Mouse (Mus musculus) hindbrain, postnatal 0 days (tissue): ENCODE measurements around the gene Six2. TPM values are rescaled to one million over a fixed set of nuclear protein-coding genes. Genes with fewer than 3 reads are reported as not detected.
A peak's percentile ranks its signal among the peaks of the same experiment; 100 is the strongest.

Source experiments
- ATAC-seq: fragments of 200-750 bp; cut with Nextera tagmentation; 2 replicates; pipeline ENCODE4 v1.8.0; 2017; ENCODE audit warnings: mild to moderate bottlenecking, moderate TSS enrichment, moderate library complexity
- DNase-seq: peaks from one replicate; pipeline ENCODE4 v3.0.0-alpha.2; 2015; ENCODE audit warnings: low spot score
- H3K27ac ChIP-seq: fragments of 300-500 bp; sonication (generic); 2 replicates; pipeline ENCODE4 v1.5.1; 2014; ENCODE audit warnings: mild to moderate bottlenecking
- H3K27me3 ChIP-seq: fragments of 300-500 bp; sonication (generic); 2 replicates; pipeline ENCODE4 v1.6.1; 2014; ENCODE audit warnings: low read length, mixed read lengths; ENCODE audit not compliant: insufficient read depth
- H3K36me3 ChIP-seq: fragments of 300-500 bp; sonication (generic); 2 replicates; pipeline ENCODE4 v1.6.1; 2014; ENCODE audit warnings: low read length, mixed read lengths; ENCODE audit not compliant: insufficient read depth
- H3K4me1 ChIP-seq: fragments of 300-500 bp; sonication (generic); 2 replicates; pipeline ENCODE4 v1.6.1; 2014; ENCODE audit warnings: antibody characterized with exemption, low read length, mixed read lengths; ENCODE audit not compliant: insufficient read depth
- H3K4me2 ChIP-seq: fragments of 300-500 bp; sonication (generic); 2 replicates; pipeline ENCODE4 v1.6.1; 2014; ENCODE audit warnings: low read depth, mild to moderate bottlenecking, low read length, moderate library complexity, mixed read lengths
- H3K4me3 ChIP-seq: fragments of 300-500 bp; sonication (generic); 2 replicates; pipeline ENCODE4 v1.5.1; 2014; ENCODE audit warnings: low read length
- H3K9ac ChIP-seq: fragments of 300-500 bp; sonication (generic); replicated peaks from 2 replicates; pipeline ENCODE4 v1.6.1; 2014; ENCODE audit warnings: mild to moderate bottlenecking, low read length, moderate library complexity, mixed read lengths
- H3K9me3 ChIP-seq: fragments of 300-500 bp; sonication (generic); 2 replicates; pipeline ENCODE4 v1.6.1; 2016; ENCODE audit warnings: low read length, mixed read lengths
- CTCF ChIP-seq: IDR thresholded peaks from 2 replicates; pipeline ENCODE4 v1.5.1; 2016; ENCODE audit warnings: antibody characterized with exemption, control low read depth, low read depth
- WGBS: fragments of 180-500 bp; shearing (Covaris S2); extraction: QIAGEN DNeasy Blood & Tissue Kit; methylation state at CpG from one replicate; pipeline ENCODE4 v1.1.7; 2014; 5-methylcytosine and 5-hydroxymethylcytosine counted together
- polyA plus RNA-seq: library from polyadenylated mRNA; unstranded; fragments of >200 nt; fragmentation: Nextera tagmentation; extraction: Ambion mirVana; gene quantifications from 2 replicates; pipeline ENCODE4 v1.2.1, GENCODE M21; 2015
- total RNA-seq: library from RNA; depleted of rRNA; stranded (reverse); fragments of >200 nt; gene quantifications from 2 replicates; pipeline ENCODE4 v1.2.3, GENCODE M21; 2014

Gene Six2
- total and polyA plus RNA-seq, 2 experiments from 2014 or later = 0.42 to 0.51 TPM

DNA sequence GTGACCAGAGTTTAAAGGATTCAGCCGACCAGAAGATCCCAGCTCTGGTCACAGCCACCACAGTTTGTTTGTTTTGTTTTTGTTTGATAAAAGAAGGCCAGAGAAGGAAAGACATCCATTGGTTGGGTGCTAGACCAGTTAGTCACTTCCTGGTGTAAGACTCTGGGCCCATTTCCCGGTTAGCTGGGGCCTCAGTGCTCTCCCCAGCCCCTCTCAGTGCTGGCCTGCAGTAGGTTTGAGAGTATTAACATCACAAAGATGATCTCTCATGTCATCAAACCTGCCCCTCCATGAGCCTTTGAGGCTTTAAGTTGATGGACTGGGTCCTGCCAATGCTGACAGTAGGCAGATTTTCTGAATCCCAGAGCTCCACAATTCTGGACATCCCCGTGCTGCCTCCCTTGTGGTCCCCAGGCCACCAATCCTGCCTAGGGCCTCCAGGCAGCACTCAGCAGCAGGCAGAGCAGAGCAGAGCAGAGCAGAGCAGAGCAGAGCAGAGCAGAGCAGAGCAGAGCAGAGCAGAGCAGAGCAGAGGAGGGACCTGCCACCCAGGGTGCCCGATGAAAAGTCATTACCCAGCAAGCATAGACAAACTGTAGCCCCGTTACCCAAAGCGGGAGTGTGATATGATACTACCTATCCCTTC lies 2.4 kb upstream of the Six2 start:
- no peaks in the 10 kb centered on the region for H3K9me3 ChIP-seq
- no peak overlapping the region for H3K9ac ChIP-seq
- peaks cover 87% of the 10 kb centered on the region for H3K27me3 ChIP-seq
- no peak overlapping the region for H3K4me2 ChIP-seq
- no peak for DNase-seq
- H3K4me3 ChIP-seq = no peak overlapping the region
- H3K27ac ChIP-seq = no peak overlapping the region
- no peaks in the 10 kb centered on the region for H3K4me1 ChIP-seq
- WGBS = 7% methylated on average over 6 of the region's 6 CpGs
- ATAC-seq = no peak
- no peaks in the 10 kb centered on the region for H3K36me3 ChIP-seq
- no peak for TF ChIP-seq CTCF

DNA sequence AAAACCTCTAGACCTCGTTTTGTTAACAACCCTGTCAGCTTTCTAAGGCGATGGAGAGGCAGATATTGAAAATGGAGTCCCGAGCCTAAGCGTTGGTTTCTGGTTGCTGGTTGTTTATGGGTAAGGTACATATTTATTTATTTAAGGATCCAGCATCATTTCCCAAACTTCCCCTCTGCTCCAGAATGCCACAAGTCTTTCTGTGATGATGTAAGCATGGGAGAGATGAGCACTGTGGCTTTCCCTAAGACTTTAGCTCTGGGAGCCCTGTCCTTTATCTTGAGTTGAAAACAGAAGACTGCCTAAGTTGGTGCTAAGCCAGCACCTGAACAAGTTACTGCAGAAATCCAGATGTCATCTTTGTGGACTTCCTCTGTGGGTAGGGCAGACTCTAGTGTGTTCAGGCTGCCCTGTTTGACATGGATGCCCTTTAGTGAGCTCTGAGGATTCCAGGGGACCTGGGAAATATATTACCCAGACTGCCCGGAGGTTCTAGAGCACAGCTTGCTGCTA lies 1.8 kb upstream of the Six2 start:
- TF ChIP-seq CTCF = no peak
- DNase-seq (no peak), ATAC-seq (no peak)
- Histone ChIP-seq H3K27me3 (peaks cover 93% of the 10 kb centered on the region), H3K4me2 (no peak overlapping the region), H3K27ac (no peak overlapping the region), H3K9ac (no peak overlapping the region), H3K4me3 (no peak overlapping the region), H3K36me3 (no peaks in the 10 kb centered on the region), H3K9me3 (no peaks in the 10 kb centered on the region), H3K4me1 (no peaks in the 10 kb centered on the region)
- 11% methylated on average over 5 of the region's 5 CpGs for WGBS

DNA sequence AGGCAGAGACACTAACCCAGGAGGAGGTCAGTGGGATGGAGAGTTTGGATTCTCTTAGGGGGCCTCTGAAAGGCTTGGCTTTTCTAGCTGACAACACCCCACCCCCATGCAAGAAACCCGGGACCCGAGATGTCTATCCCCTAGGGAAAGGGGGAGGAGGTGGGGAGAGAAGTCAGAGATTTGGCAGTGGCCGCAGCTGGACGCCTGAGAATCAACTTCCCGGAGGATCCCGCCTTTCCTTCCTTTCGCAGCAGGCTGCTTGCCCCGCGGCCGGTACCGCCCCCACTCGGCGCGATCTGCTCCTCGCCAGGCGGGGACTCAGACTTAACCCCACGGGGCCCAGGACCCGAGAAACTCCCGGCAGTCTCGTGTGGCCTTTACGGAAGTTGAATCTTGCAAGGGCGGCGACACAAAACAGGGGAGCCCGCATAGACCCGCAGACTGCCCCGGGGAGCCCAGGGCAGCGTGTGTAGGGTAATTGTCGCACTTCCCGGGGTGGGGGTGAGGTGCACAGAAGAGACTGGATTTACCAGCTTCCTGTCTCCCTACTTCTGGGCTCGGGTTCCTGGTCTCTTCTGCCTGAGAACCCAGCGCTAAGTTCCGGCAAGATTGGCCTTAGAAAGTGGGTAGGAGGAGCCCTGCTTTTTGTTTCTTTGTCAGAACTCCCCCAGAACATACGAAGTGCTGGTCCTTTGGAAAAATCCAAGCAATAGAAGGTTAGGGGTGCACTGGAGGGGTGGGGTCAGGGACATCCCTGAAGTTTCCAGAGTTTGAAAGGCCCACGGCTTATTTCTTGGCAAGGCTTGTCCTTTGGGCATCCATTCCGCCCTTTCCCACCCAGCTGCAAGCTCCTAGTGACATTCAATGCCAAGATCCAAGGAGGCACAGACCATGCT lies 1.1 kb upstream of the Six2 start:
- no peak for DNase-seq

DNA sequence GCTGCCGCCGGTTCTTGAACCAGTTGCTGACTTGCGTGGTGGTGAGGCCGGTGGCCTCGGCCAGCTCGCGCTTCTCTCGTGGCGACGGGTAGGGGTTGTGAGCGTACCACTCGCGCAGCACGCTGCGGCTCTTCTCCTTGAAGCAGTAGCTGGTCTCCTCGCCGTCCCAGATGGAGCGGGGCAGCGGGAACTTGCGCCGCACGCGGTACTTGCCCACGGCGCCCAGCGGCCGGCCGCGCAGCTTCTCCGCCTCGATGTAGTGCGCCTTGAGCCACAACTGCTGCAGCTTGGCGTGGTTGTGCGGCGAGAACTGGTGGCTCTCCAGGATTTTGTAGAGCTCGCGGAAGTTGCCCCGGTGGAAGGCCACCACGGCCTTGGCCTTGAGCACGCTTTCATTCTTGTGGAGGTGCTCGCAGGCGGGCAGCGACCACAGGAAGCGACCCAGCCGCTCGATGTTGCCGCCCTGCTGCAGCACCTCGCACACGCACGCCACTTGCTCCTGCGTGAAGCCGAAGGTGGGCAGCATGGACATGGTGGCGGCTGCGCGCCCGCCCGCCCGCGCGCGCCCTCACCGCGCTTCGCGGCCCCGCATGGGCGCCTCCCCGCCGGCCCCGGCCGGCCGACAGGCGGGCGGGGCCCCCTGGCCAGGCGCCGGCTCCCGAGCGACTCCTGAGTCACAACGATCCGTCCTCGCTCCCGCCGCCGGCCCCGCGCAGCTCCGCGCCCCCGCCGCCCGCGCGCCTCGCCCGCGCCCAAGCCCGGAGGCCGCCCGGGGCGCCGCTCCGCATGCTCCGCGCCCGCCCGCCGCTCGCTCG lies 446 bp downstream of the Six2 start:
- DNase-seq (no peak), ATAC-seq (no peak)
- no peak overlapping the region for H3K27ac ChIP-seq
- peaks cover 95% of the 10 kb centered on the region for H3K27me3 ChIP-seq
- no peak overlapping the region for H3K9ac ChIP-seq
- H3K9me3 ChIP-seq = no peaks in the 10 kb centered on the region
- under 1% methylated on average over 68 of the region's 109 CpGs for WGBS
- H3K36me3 ChIP-seq = no peaks in the 10 kb centered on the region
- peak overlapping the region; percentile 53 for H3K4me2 ChIP-seq
- H3K4me3 ChIP-seq = peak overlapping the region; percentile 33
- no peaks in the 10 kb centered on the region for H3K4me1 ChIP-seq
- TF ChIP-seq CTCF = no peak

More for the DNA sequence above, 1.1 kb upstream of the Six2 start:
- Histone ChIP-seq H3K9me3 (no peaks in the 10 kb centered on the region), H3K4me3 (peak overlapping the region; percentile 19), H3K4me2 (peak overlapping the region; percentile 35; the same call in 1 of the 2 replicates), H3K27ac (no peak overlapping the region), H3K27me3 (peaks cover 94% of the 10 kb centered on the region), H3K4me1 (no peaks in the 10 kb centered on the region), H3K36me3 (no peaks in the 10 kb centered on the region), H3K9ac (no peak overlapping the region)
- ATAC-seq = no peak
- WGBS = 1% methylated on average over 35 of the region's 35 CpGs
- no peak for TF ChIP-seq CTCF

DNA sequence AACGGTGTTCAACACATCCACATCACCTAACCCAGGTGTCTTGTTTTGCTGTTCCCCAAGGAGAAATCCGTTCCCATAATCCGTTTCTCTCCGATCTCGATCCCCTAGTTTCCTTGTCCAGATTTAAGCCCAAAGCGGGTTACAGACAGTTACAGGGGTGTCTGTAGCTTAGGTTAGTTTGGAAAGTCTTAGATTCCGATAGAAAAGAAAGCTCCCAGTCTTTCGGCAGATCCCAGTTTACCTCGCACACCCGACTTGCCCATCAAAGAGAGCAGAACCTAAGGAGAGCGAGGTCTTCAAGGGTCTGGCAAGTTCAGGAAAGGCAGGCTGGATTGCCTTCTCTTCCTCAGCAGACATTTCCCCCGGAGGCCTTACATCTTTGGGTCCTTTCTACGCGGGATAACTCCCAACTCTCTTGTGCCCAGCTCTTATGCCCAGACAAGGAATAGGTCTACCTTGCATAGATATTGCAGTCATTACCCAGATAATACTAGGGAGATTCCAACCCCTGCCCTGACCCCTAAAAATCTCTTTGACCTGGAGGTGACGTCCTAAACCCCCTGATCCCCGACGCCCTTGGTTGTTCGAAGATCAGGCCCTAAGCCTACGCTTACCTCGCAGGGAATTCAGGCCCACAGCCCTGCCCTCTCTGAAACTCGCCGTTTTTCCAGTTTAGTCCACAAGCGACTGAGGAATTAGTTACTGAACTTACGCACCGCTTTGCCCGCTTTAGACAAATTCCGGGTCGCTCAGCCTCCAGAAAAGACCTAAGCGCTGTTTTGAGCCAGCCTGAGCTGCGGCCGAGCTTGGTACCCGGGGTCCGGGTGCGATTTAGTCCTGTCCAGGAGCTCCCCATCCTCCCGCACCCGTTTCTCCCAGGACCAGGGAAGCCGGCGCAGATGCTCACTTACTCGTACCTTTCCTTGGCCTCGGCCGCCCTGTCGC lies 1.3 kb downstream of the Six2 start:
- no peak for ATAC-seq
- Histone ChIP-seq H3K9ac (no peak overlapping the region), H3K27ac (no peak overlapping the region), H3K4me1 (no peaks in the 10 kb centered on the region), H3K4me2 (no peak overlapping the region), H3K4me3 (peak overlapping the region; percentile 33), H3K9me3 (no peaks in the 10 kb centered on the region), H3K36me3 (no peaks in the 10 kb centered on the region), H3K27me3 (peaks cover 99% of the 10 kb centered on the region)
- DNase-seq = no peak
- no peak for TF ChIP-seq CTCF
- WGBS = 3% methylated on average over 42 of the region's 42 CpGs
